Comparison of ENCODE assay signal across 7 mouse cellular contexts in the genomic region with DNA sequence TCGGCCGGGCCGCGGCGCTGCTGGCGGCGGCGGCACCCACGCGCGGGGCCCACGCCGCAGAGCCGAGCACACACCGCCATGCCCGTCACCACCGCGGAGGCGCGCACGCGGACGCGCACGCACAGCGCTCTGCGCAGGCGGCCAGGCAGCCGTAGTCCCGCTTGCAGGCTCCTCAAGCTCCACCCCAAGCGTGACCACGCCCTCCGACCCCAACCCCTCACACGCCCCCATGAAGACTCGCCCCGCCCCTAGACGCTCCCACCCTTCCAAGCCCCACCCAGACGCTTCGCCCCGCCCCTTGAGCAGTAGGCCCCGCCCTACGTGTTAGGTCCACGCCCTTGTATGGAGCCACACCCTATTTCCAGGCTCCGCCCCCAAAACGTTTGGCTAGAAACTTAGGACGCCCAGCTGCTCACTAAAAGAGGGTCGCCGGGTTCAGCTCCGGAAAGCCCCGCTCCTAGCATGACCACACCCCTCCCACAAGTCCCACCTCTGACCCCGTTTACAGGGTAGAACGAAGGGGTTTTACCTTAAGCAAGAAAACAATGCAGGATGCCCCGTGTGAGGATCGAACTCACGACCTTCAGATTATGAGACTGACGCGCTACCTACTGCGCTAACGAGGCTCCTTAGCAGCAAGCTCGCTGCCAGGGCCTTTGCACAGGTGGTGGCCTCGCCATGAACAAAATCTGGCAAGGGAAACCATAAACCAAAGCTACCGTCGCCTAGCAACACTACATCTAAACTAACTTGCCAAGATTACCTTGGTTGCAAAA. TPM values are rescaled to one million over a fixed set of nuclear protein-coding genes. Genes with fewer than 3 reads are reported as not detected.
DNase-seq lines count a peak whose midpoint lies in the region; ATAC-seq lines count a peak whose summit lies in the region.

A gene (minus strand): TSS at position 131 of the 776 bp plus-strand sequence.

- peak within 1 kb of the TSS; percentile 81 for H3K4me3 ChIP-seq in intestine, embryonic 15.5 days (replicated peaks)
- H3K4me3 ChIP-seq in midbrain, embryonic 10.5 days: peak within 1 kb of the TSS; percentile 68

- intact Hi-C loops in gastrocnemius, postnatal 36 days (cut with DNase I): loop anchor here (2.0 kb wide), 1 partner anchor 30 kb away; no protein-coding TSS in a partner anchor
- intact Hi-C loops in left cerebral cortex, postnatal 25 days (cut with DNase I): no loop called here

- H3K4me1 ChIP-seq in intestine, embryonic 15.5 days (replicated peaks): peaks cover 12% of the 10 kb centered on the region
- H3K4me1 ChIP-seq in midbrain, embryonic 10.5 days: peaks cover 67% of the 10 kb centered on the region

- peak within 1 kb of the TSS; percentile 84 for H3K4me2 ChIP-seq in intestine, embryonic 15.5 days (replicated peaks)

- ATAC-seq in intestine, embryonic 15.5 days: peak; percentile 95

- no peaks in the 10 kb centered on the region for H3K36me3 ChIP-seq in intestine, embryonic 15.5 days
- H3K36me3 ChIP-seq in midbrain, embryonic 10.5 days: no peaks in the 10 kb centered on the region

- H3K27ac ChIP-seq in intestine, embryonic 15.5 days: peak within 1 kb of the TSS; percentile 68
- H3K27ac ChIP-seq in midbrain, embryonic 10.5 days (replicated peaks): peak within 1 kb of the TSS; percentile 86

- peak within 1 kb of the TSS; percentile 79 for H3K9ac ChIP-seq in intestine, embryonic 15.5 days

- H3K27me3 ChIP-seq in intestine, embryonic 15.5 days (replicated peaks): no peaks in the 10 kb centered on the region
- no peaks in the 10 kb centered on the region for H3K27me3 ChIP-seq in midbrain, embryonic 10.5 days (ENCODE audit: low read depth, poor library complexity, severe bottlenecking)

- H3K9me3 ChIP-seq in intestine, embryonic 15.5 days: no peaks in the 10 kb centered on the region
- H3K9me3 ChIP-seq in midbrain, embryonic 10.5 days (replicated peaks): no peaks in the 10 kb centered on the region

- WGBS in intestine, embryonic 15.5 days: 2% methylated on average over 63 of the region's 63 CpGs
- WGBS in midbrain, embryonic 10.5 days: 2% methylated on average over 63 of the region's 63 CpGs

- DNase-seq in adrenal gland, adult 2 months: peak; percentile 95
- peak; percentile 91 for DNase-seq in embryo, embryonic 11.5 days (ENCODE audit: low read depth, low spot score)
- peak; percentile 92 to 95 for DNase-seq in gastrocnemius, postnatal 36 days
- peak; percentile 92 to 97 for DNase-seq in left cerebral cortex, postnatal 25 days (ENCODE audit: low spot score in 2 of 2)
- DNase-seq in midbrain, embryonic 10.5 days (ENCODE audit: low spot score): peak; percentile 98
- peak; percentile 91 for DNase-seq in right cerebral cortex, postnatal 4 days

RNA-seq across cellular contexts. Expression of the gene that starts here (rescaled TPM):
- total RNA-seq in adrenal gland, adult 2 months (2021): 10 to 100 TPM; 35.1 to 40.0 TPM
- 61.4 and 73.9 TPM in 2 replicates for polyA plus RNA-seq in adrenal gland, adult 2 months (2012; rRNA removed)
- 100 to 1,000 TPM; 100 to 124 TPM for total RNA-seq in gastrocnemius, postnatal 36 days (2021)
- polyA plus RNA-seq in intestine, embryonic 15.5 days (2015; fragmentation: Nextera tagmentation; extraction: Ambion mirVana): 13.2 and 14.0 TPM in 2 replicates
- 10 to 100 TPM; 90.3 to 91.6 TPM for total RNA-seq in left cerebral cortex, postnatal 25 days (2021)
- 14.8 TPM in 2 replicates for polyA plus RNA-seq in midbrain, embryonic 10.5 days (2016; fragmentation: Nextera tagmentation; extraction: Ambion mirVana)

Comparison
In these comparisons a context has a peak if more than half of its experiments do, and no peak if none do; other contexts are left out.
1. Peak in every context shown above with its lines: DNase-seq, ATAC-seq, H3K4me3 ChIP-seq and H3K27ac ChIP-seq.